17 mouse cellular contexts compared by ENCODE assay signal in genomic region chr9:96116801-96117200, GRCm38 (mm10).
"Had no signal": no experiment of that assay in that cellular context is flagged by ENCODE, and none has a peak within 500 bp of the region (broad histone marks: within the 10 kb centered on the region; RNA-seq: fewer than 3 reads in every experiment).

No protein-coding gene starts in this region.

- DNase-seq: lung, adult 2 months; lung, postnatal 14 days; lung, postnatal 36 days; right cerebral cortex, postnatal 14 days; thymus, adult 2 months; thymus, postnatal 25 days; thymus, postnatal 4 days had no signal

- ATAC-seq: lung, postnatal 0 days; midbrain, embryonic 13.5 days; midbrain, embryonic 15.5 days had no signal

- H3K27ac ChIP-seq: lung, embryonic 15.5 days; macrophage; midbrain, embryonic 13.5 days; midbrain, embryonic 15.5 days; neural tube, embryonic 12.5 days; stomach, embryonic 15.5 days; stomach, postnatal 0 days had no signal

- H3K4me1 ChIP-seq: lung, embryonic 15.5 days; stomach, embryonic 15.5 days had no signal

- H3K9me3 ChIP-seq: lung, embryonic 15.5 days; megakaryocyte, embryonic 14.5 days; midbrain, embryonic 13.5 days; midbrain, embryonic 15.5 days; neural tube, embryonic 12.5 days; stomach, embryonic 15.5 days had no signal

- H3K27me3 ChIP-seq: lung, embryonic 15.5 days; midbrain, embryonic 15.5 days; neural tube, embryonic 12.5 days; stomach, embryonic 15.5 days had no signal

- H3K4me3 ChIP-seq: lung, embryonic 15.5 days; megakaryocyte, embryonic 14.5 days; midbrain, embryonic 13.5 days; midbrain, embryonic 15.5 days; neural tube, embryonic 12.5 days; stomach, embryonic 15.5 days had no signal

- H3K4me2 ChIP-seq: lung, embryonic 15.5 days; midbrain, embryonic 11.5 days; midbrain, embryonic 13.5 days; midbrain, embryonic 15.5 days; neural tube, embryonic 12.5 days; stomach, embryonic 15.5 days had no signal

- H3K36me3 ChIP-seq: lung, embryonic 15.5 days; midbrain, embryonic 13.5 days; midbrain, embryonic 15.5 days; neural tube, embryonic 12.5 days; stomach, embryonic 15.5 days had no signal

- H3K9ac ChIP-seq: lung, embryonic 15.5 days; midbrain, embryonic 13.5 days; midbrain, embryonic 15.5 days; neural tube, embryonic 12.5 days; stomach, embryonic 15.5 days had no signal
